Mouse (Mus musculus): ENCODE measurements around the gene Cul4a. TPM values are rescaled to one million over a fixed set of nuclear protein-coding genes. Genes with fewer than 3 reads are reported as not detected.

The Cul4a gene
- polyA plus RNA-seq, 1 experiment = 235 TPM

- no peak for TF ChIP-seq POLR2A (IDR thresholded peaks at IDR 0.05; ENCODE audit: insufficient read depth, low read depth, low read length)
- TF ChIP-seq CTCF (IDR thresholded peaks at IDR 0.05; ENCODE audit: insufficient read depth, low read depth, low read length) = no peak
Measured at GRCm38 (mm10) chr8:13150929-13151328, 45.5 kb downstream of the Cul4a start.

GRCm38 (mm10) chr8:13154099-13154498, 48.7 kb downstream of the Cul4a start:
- WGBS = 79% methylated on average over 9 of the region's 9 CpGs
- Histone ChIP-seq H3K4me3 (ENCODE audit: insufficient read depth, low read depth, low read length) (no peak overlapping the region), H3K4me1 (ENCODE audit: control insufficient read depth, insufficient read depth, low read length) (peaks cover 4% of the 10 kb centered on the region), H3K27ac (ENCODE audit: insufficient read depth, low read depth, low read length) (no peak overlapping the region)
- no peak for TF ChIP-seq POLR2A (IDR thresholded peaks at IDR 0.05; ENCODE audit: insufficient read depth, low read depth, low read length)
- TF ChIP-seq CTCF (IDR thresholded peaks at IDR 0.05; ENCODE audit: insufficient read depth, low read depth, low read length) = no peak

More at GRCm38 (mm10) chr8:13150929-13151328, 45.5 kb downstream of the Cul4a start:
- no peak overlapping the region for H3K27ac ChIP-seq (ENCODE audit: insufficient read depth, low read depth, low read length)
- no peaks in the 10 kb centered on the region for H3K4me1 ChIP-seq (ENCODE audit: control insufficient read depth, insufficient read depth, low read length)
- 81% methylated on average over 2 of the region's 2 CpGs for WGBS
- H3K4me3 ChIP-seq (ENCODE audit: insufficient read depth, low read depth, low read length) = no peak overlapping the region

GRCm38 (mm10) chr8:13155358-13155757, 49.9 kb downstream of the Cul4a start:
- Histone ChIP-seq H3K4me3 (ENCODE audit: insufficient read depth, low read depth, low read length) (no peak overlapping the region), H3K27ac (ENCODE audit: insufficient read depth, low read depth, low read length) (no peak overlapping the region), H3K4me1 (ENCODE audit: control insufficient read depth, insufficient read depth, low read length) (peaks cover 4% of the 10 kb centered on the region)
- WGBS = 72% methylated on average over 9 of the region's 9 CpGs
- TF ChIP-seq POLR2A (IDR thresholded peaks at IDR 0.05; ENCODE audit: insufficient read depth, low read depth, low read length) = no peak
- TF ChIP-seq CTCF (IDR thresholded peaks at IDR 0.05; ENCODE audit: insufficient read depth, low read depth, low read length) = no peak

- TF ChIP-seq CTCF (IDR thresholded peaks at IDR 0.05; ENCODE audit: insufficient read depth, low read depth, low read length) = no peak
- no peak for TF ChIP-seq POLR2A (IDR thresholded peaks at IDR 0.05; ENCODE audit: insufficient read depth, low read depth, low read length)
Measured at GRCm38 (mm10) chr8:13156327-13157097, 51.1 kb downstream of the Cul4a start.

GRCm38 (mm10) chr8:13158718-13159376, 53.4 kb downstream of the Cul4a start, which contains the start of gene Lamp1:
Lamp1 (plus strand) TSS chr8:13159161.
- under 1% methylated on average over 50 of the region's 50 CpGs for WGBS
- TF ChIP-seq CTCF (IDR thresholded peaks at IDR 0.05; ENCODE audit: insufficient read depth, low read depth, low read length) (no peak), POLR2A (IDR thresholded peaks at IDR 0.05; ENCODE audit: insufficient read depth, low read depth, low read length) (0 out of 2 replicates have a peak, but pooled peaks have one; percentile 48)
- Histone ChIP-seq H3K4me3 (ENCODE audit: insufficient read depth, low read depth, low read length) (peak within 1 kb of the TSS; percentile 99), H3K4me1 (ENCODE audit: control insufficient read depth, insufficient read depth, low read length) (peaks cover 4% of the 10 kb centered on the region), H3K27ac (ENCODE audit: insufficient read depth, low read depth, low read length) (peak within 1 kb of the TSS; percentile 98)

More at GRCm38 (mm10) chr8:13156327-13157097, 51.1 kb downstream of the Cul4a start:
- Histone ChIP-seq H3K4me3 (ENCODE audit: insufficient read depth, low read depth, low read length) (no peak overlapping the region), H3K4me1 (ENCODE audit: control insufficient read depth, insufficient read depth, low read length) (peaks cover 4% of the 10 kb centered on the region), H3K27ac (ENCODE audit: insufficient read depth, low read depth, low read length) (no peak overlapping the region)
- WGBS = 75% methylated on average over 12 of the region's 12 CpGs

GRCm38 (mm10) chr8:13159377-13159881, 54.0 kb downstream of the Cul4a start:
- TF ChIP-seq CTCF (IDR thresholded peaks at IDR 0.05; ENCODE audit: insufficient read depth, low read depth, low read length) = no peak
- no peak for TF ChIP-seq POLR2A (IDR thresholded peaks at IDR 0.05; ENCODE audit: insufficient read depth, low read depth, low read length)
- WGBS = under 1% methylated on average over 49 of the region's 49 CpGs
- H3K4me1 ChIP-seq (ENCODE audit: control insufficient read depth, insufficient read depth, low read length) = peaks cover 4% of the 10 kb centered on the region
- H3K27ac ChIP-seq (ENCODE audit: insufficient read depth, low read depth, low read length) = peak overlapping the region; percentile 52
- H3K4me3 ChIP-seq (ENCODE audit: insufficient read depth, low read depth, low read length) = peak overlapping the region; percentile 99

GRCm38 (mm10) chr8:13160691-13161090, 55.3 kb downstream of the Cul4a start:
- Histone ChIP-seq H3K4me1 (ENCODE audit: control insufficient read depth, insufficient read depth, low read length) (peaks cover 7% of the 10 kb centered on the region), H3K4me3 (ENCODE audit: insufficient read depth, low read depth, low read length) (no peak overlapping the region), H3K27ac (ENCODE audit: insufficient read depth, low read depth, low read length) (no peak overlapping the region)
- no peak for TF ChIP-seq CTCF (IDR thresholded peaks at IDR 0.05; ENCODE audit: insufficient read depth, low read depth, low read length)
- no peak for TF ChIP-seq POLR2A (IDR thresholded peaks at IDR 0.05; ENCODE audit: insufficient read depth, low read depth, low read length)
- WGBS = 71% methylated on average over 3 of the region's 3 CpGs

GRCm38 (mm10) chr8:13162098-13162497, 56.7 kb downstream of the Cul4a start:
- TF ChIP-seq CTCF (IDR thresholded peaks at IDR 0.05; ENCODE audit: insufficient read depth, low read depth, low read length) = no peak
- no peak for TF ChIP-seq POLR2A (IDR thresholded peaks at IDR 0.05; ENCODE audit: insufficient read depth, low read depth, low read length)
- no peak overlapping the region for H3K27ac ChIP-seq (ENCODE audit: insufficient read depth, low read depth, low read length)
- peaks cover 7% of the 10 kb centered on the region for H3K4me1 ChIP-seq (ENCODE audit: control insufficient read depth, insufficient read depth, low read length)
- no peak overlapping the region for H3K4me3 ChIP-seq (ENCODE audit: insufficient read depth, low read depth, low read length)
- 82% methylated on average over 6 of the region's 6 CpGs for WGBS

GRCm38 (mm10) chr8:13163563-13163962, 58.1 kb downstream of the Cul4a start:
- TF ChIP-seq POLR2A (IDR thresholded peaks at IDR 0.05; ENCODE audit: insufficient read depth, low read depth, low read length) (no peak), CTCF (IDR thresholded peaks at IDR 0.05; ENCODE audit: insufficient read depth, low read depth, low read length) (no peak)
- Histone ChIP-seq H3K4me1 (ENCODE audit: control insufficient read depth, insufficient read depth, low read length) (peaks cover 5% of the 10 kb centered on the region), H3K4me3 (ENCODE audit: insufficient read depth, low read depth, low read length) (no peak overlapping the region), H3K27ac (ENCODE audit: insufficient read depth, low read depth, low read length) (no peak overlapping the region)
- 78% methylated on average over 1 of the region's 1 CpGs for WGBS

Measured in olfactory bulb, adult 2 months (tissue).